Mouse (Mus musculus): ENCODE measurements around the gene Cwf19l2.
"Not testable (repeated sequence)": the region's sequence is repeated elsewhere in the genome, so short reads cannot be mapped to it uniquely, and the experiment has no call there.

Cwf19l2 gene

GRCm38 (mm10) chr9:3403251-3404208, at the start of gene Cwf19l2:
Cwf19l2 (plus strand) TSS chr9:3403592.
- DNase-seq = peak; percentile 82

GRCm38 (mm10) chr9:3376323-3376722, 27.1 kb upstream of the Cwf19l2 start:
- not testable (repeated sequence) for DNase-seq

GRCm38 (mm10) chr9:3404372-3404771, 980 bp downstream of the Cwf19l2 start:
- DNase-seq = peak; percentile 22

GRCm38 (mm10) chr9:3439555-3440300, 36.3 kb downstream of the Cwf19l2 start:
- DNase-seq = not testable (repeated sequence)

- DNase-seq = no peak
Measured at GRCm38 (mm10) chr9:3471897-3472296, 68.5 kb downstream of the Cwf19l2 start.

- no peak for DNase-seq
Measured at GRCm38 (mm10) chr9:3518645-3519044, 115.3 kb downstream of the Cwf19l2 start.

GRCm38 (mm10) chr9:3519178-3519577, 115.8 kb downstream of the Cwf19l2 start:
- DNase-seq = no peak

- DNase-seq = no peak
Measured at GRCm38 (mm10) chr9:3521031-3521430, 117.6 kb downstream of the Cwf19l2 start.

All from cerebellum, adult 9-11 months (tissue).